Mouse (Mus musculus): ENCODE results near the gene Cnr2.
A peak's percentile ranks its signal among the peaks of the same experiment; 100 is the strongest.

Cnr2 gene

DNA sequence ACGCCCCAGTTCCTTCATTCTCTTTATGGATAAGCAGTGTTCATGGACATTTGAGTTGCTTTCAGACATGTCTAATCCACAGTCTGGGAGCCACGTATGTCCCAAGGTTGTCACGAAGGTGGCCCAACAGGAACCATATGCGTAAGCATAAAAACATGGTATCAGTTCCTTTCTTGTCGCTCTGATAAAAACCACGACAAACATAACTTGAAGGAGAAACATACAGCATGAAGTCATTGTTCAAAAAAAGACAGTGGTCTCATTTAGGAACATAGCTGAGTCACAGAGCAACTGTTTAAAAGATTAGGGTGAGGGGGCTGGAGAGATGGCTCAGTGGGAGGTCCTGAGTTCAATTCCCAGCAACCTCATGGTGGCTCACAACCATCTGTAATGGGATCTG, 47.0 kb downstream of the Cnr2 start:
- Histone ChIP-seq H3K4me1 (replicated peaks; ENCODE audit: low read depth, low read length) (peaks cover 53% of the 10 kb centered on the region), H3K27me3 (ENCODE audit: insufficient read depth, low read length) (no peaks in the 10 kb centered on the region), H3K9me3 (ENCODE audit: low read length) (no peaks in the 10 kb centered on the region), H3K4me3 (replicated peaks; ENCODE audit: low read length) (no peak overlapping the region), H3K36me3 (ENCODE audit: insufficient read depth, low read length) (peaks cover 20% of the 10 kb centered on the region)
- no peak for TF ChIP-seq NANOG (IDR thresholded peaks at IDR 0.05; ENCODE audit: borderline replicate concordance, low read length)
- no peak for TF ChIP-seq CTCF (conservative IDR thresholded peaks at IDR 0.05; ENCODE audit: low read length)
- no peak for TF ChIP-seq POU5F1 (IDR thresholded peaks at IDR 0.05; ENCODE audit: borderline replicate concordance, low read length)

DNA sequence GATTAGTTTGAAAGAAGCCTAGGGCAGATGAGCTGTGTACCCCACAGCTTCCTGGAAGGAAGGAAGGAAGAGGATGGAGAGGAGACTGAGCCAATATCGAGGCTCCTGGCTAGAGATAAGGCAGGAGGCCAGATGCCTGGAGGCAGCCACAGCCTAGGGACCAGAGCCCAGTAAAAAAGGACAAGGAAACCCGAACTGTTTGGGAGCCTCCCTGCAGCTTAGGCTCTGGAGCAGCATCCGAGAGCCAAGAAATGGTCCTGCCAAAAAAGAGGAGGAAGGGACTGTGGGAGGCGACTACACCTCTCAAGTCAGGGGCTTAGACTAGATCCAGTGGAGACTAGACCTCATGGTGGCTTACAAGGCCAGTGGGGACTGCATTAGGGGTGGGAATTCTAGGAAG, 48.2 kb downstream of the Cnr2 start:
- H3K27me3 ChIP-seq (ENCODE audit: insufficient read depth, low read length) = no peaks in the 10 kb centered on the region
- no peak overlapping the region for H3K4me3 ChIP-seq (replicated peaks; ENCODE audit: low read length)
- peaks cover 53% of the 10 kb centered on the region for H3K4me1 ChIP-seq (replicated peaks; ENCODE audit: low read depth, low read length)
- H3K36me3 ChIP-seq (ENCODE audit: insufficient read depth, low read length) = peaks cover 8% of the 10 kb centered on the region
- TF ChIP-seq POU5F1 (IDR thresholded peaks at IDR 0.05; ENCODE audit: borderline replicate concordance, low read length) = no peak
- no peak for TF ChIP-seq NANOG (IDR thresholded peaks at IDR 0.05; ENCODE audit: borderline replicate concordance, low read length)
- no peak for TF ChIP-seq CTCF (conservative IDR thresholded peaks at IDR 0.05; ENCODE audit: low read length)
- no peaks in the 10 kb centered on the region for H3K9me3 ChIP-seq (ENCODE audit: low read length)

DNA sequence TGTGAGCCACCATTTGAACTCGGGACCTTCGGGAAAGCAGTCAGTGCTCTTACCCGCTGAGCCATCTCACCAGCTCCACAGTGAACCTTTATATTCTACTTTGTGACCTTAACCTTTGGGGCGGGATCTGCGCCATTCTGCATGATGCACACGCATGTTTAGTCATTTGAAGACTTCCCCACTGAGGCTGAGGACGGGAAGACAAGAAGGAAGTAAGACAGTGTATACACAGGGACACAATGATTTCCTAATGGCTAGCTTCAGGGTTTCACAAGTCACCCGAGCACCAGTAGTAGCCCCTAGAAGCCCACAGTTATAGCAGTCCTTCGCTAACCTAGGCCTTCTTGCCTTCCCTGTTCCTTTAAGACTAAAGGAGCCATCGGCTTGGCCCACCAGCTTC, 50.5 kb downstream of the Cnr2 start:
- Histone ChIP-seq H3K4me1 (replicated peaks; ENCODE audit: low read depth, low read length) (peaks cover 50% of the 10 kb centered on the region), H3K4me3 (replicated peaks; ENCODE audit: low read length) (peak overlapping the region; percentile 93), H3K9me3 (ENCODE audit: low read length) (no peaks in the 10 kb centered on the region), H3K27me3 (ENCODE audit: insufficient read depth, low read length) (no peaks in the 10 kb centered on the region), H3K36me3 (ENCODE audit: insufficient read depth, low read length) (no peaks in the 10 kb centered on the region)
- TF ChIP-seq CTCF (conservative IDR thresholded peaks at IDR 0.05; ENCODE audit: low read length) = no peak
- no peak for TF ChIP-seq NANOG (IDR thresholded peaks at IDR 0.05; ENCODE audit: borderline replicate concordance, low read length)
- no peak for TF ChIP-seq POU5F1 (IDR thresholded peaks at IDR 0.05; ENCODE audit: borderline replicate concordance, low read length)

DNA sequence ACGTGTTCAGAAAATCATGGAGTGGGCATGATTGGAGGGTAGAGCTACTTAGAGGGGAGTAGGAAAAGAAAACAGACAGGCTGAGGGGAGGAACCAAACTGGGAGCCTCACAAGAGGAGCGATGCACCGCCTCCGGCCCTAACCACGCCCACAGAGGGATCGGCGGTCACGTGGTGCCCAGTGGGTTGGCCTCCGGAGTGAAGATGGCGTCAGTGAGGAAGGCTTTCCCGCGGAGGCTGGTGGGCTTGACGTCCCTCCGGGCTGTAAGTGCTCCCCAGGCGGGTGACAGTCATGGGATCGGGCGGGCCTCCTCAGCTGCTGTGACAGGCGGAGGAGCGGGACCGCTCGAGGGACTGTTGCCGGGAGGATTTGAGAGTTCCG, 51.1 kb downstream of the Cnr2 start, which contains the start of gene Hmgcl:
TSS of gene Hmgcl (plus strand) at position 171 of the 381 bp plus-strand sequence.
- H3K36me3 ChIP-seq (ENCODE audit: insufficient read depth, low read length) = no peaks in the 10 kb centered on the region
- TF ChIP-seq POU5F1 (IDR thresholded peaks at IDR 0.05; ENCODE audit: borderline replicate concordance, low read length) = no peak
- TF ChIP-seq NANOG (IDR thresholded peaks at IDR 0.05; ENCODE audit: borderline replicate concordance, low read length) = no peak
- no peak for TF ChIP-seq CTCF (conservative IDR thresholded peaks at IDR 0.05; ENCODE audit: low read length)
- no peaks in the 10 kb centered on the region for H3K27me3 ChIP-seq (ENCODE audit: insufficient read depth, low read length)
- H3K9me3 ChIP-seq (ENCODE audit: low read length) = no peaks in the 10 kb centered on the region
- peaks cover 47% of the 10 kb centered on the region for H3K4me1 ChIP-seq (replicated peaks; ENCODE audit: low read depth, low read length)
- H3K4me3 ChIP-seq (replicated peaks; ENCODE audit: low read length) = peak within 1 kb of the TSS; percentile 93

DNA sequence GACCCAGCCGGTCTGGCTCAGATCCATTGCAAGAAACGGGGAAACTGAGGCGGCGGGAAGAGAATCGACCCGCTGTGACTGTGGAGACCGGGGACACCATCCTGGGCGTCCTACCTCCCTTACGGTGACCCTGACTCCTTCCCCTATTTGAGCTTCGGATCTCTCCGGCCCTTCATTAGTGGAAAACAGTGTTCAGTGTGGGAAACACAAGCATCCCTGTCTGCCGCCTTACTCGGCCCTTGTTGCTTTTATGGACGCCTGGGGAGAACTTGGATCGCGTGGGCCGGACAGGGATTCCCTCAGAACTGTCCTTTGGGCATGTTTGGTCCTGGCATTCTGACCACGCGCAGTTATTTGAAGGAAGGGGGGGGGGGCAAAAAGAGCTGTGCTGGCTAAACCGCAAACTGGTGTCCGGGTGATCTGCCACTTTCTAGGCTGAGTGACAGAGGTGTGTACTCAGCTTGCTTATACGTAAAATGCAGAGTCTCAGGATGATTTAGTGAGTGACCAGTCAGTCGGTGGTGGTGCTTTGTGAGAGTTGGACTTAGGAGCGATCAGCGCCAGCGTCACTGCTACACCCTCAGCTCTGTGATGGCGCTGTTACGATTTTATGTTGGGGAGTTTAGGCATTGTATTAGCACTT, 51.6 kb downstream of the Cnr2 start:
- H3K9me3 ChIP-seq (ENCODE audit: low read length) = no peaks in the 10 kb centered on the region
- TF ChIP-seq POU5F1 (IDR thresholded peaks at IDR 0.05; ENCODE audit: borderline replicate concordance, low read length) (no peak), NANOG (IDR thresholded peaks at IDR 0.05; ENCODE audit: borderline replicate concordance, low read length) (no peak), CTCF (conservative IDR thresholded peaks at IDR 0.05; ENCODE audit: low read length) (no peak)
- no peaks in the 10 kb centered on the region for H3K36me3 ChIP-seq (ENCODE audit: insufficient read depth, low read length)

DNA sequence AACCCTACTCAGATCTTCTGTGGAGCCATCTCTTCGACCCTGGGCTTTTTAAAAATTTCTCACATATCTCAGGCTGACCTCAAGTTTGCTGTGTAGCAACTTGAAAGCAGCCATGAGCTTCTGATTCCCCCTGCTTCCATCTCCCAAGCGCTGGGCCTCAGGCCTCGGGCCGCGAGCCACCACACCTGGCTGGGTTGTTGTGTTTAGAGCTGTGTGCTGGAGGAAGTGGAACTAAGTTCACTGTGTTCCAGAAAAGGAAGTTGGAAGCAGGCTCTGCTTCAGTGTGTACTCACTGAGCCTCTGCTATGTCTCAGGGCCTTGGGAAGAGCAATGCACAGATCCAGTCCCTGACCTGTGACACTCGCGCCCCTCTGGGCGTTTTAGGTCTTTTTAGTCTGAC, 52.9 kb downstream of the Cnr2 start:
- H3K36me3 ChIP-seq (ENCODE audit: insufficient read depth, low read length) = no peaks in the 10 kb centered on the region

More for the DNA sequence above, 51.6 kb downstream of the Cnr2 start:
- H3K4me3 ChIP-seq (replicated peaks; ENCODE audit: low read length) = peak overlapping the region; percentile 93
- H3K27me3 ChIP-seq (ENCODE audit: insufficient read depth, low read length) = no peaks in the 10 kb centered on the region
- H3K4me1 ChIP-seq (replicated peaks; ENCODE audit: low read depth, low read length) = peaks cover 51% of the 10 kb centered on the region

DNA sequence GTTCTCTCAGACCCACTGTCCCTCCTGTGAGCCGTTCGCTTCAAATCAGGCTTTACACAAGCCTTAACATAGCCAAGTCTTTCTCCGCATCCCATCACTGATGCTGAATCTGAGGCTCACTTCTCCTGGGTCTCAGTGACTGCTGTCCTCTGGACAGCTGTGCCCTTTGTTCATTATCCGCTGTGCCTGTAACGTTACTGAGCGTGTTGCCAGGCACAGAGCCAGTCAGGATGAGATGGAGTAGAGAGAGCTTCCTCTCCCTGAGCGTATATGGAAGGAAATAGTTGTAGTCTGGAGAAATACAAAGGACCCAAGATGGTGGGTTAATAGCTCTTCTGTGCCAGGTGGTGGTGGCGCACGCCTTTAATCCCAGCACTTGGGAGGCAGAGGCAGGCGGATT, 54.3 kb downstream of the Cnr2 start:
- H3K4me1 ChIP-seq (replicated peaks; ENCODE audit: low read depth, low read length) = peaks cover 63% of the 10 kb centered on the region
- H3K36me3 ChIP-seq (ENCODE audit: insufficient read depth, low read length) = no peaks in the 10 kb centered on the region
- H3K27me3 ChIP-seq (ENCODE audit: insufficient read depth, low read length) = no peaks in the 10 kb centered on the region
- TF ChIP-seq CTCF (conservative IDR thresholded peaks at IDR 0.05; ENCODE audit: low read length) (no peak), POU5F1 (IDR thresholded peaks at IDR 0.05; ENCODE audit: borderline replicate concordance, low read length) (no peak), NANOG (IDR thresholded peaks at IDR 0.05; ENCODE audit: borderline replicate concordance, low read length) (no peak)
- H3K9me3 ChIP-seq (ENCODE audit: low read length) = no peaks in the 10 kb centered on the region
- no peak overlapping the region for H3K4me3 ChIP-seq (replicated peaks; ENCODE audit: low read length)

More for the DNA sequence above, 52.9 kb downstream of the Cnr2 start:
- Histone ChIP-seq H3K27me3 (ENCODE audit: insufficient read depth, low read length) (no peaks in the 10 kb centered on the region), H3K9me3 (ENCODE audit: low read length) (no peaks in the 10 kb centered on the region), H3K4me1 (replicated peaks; ENCODE audit: low read depth, low read length) (peaks cover 62% of the 10 kb centered on the region), H3K4me3 (replicated peaks; ENCODE audit: low read length) (no peak overlapping the region)
- TF ChIP-seq CTCF (conservative IDR thresholded peaks at IDR 0.05; ENCODE audit: low read length) (no peak), NANOG (IDR thresholded peaks at IDR 0.05; ENCODE audit: borderline replicate concordance, low read length) (no peak), POU5F1 (IDR thresholded peaks at IDR 0.05; ENCODE audit: borderline replicate concordance, low read length) (no peak)

DNA sequence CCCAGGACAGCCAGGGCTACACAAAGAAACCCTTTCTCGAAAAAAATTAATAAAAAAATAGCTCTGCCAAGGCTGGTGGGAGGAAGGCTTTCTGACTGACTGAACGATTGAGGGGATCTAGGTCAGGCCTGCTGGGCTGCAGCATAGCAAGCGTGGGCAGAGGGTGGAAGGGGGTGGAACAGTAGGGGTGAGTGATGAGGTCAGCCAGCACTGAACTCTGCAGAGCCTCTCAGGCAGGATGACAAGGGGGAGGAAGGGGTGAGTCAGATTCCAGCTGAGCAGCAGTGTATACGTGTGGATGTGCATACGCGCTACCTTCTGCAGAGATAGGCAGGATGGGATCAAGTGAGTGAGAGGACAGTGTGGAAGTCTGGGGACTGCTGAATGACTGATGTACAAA, 54.7 kb downstream of the Cnr2 start:
- Histone ChIP-seq H3K27me3 (ENCODE audit: insufficient read depth, low read length) (no peaks in the 10 kb centered on the region), H3K9me3 (ENCODE audit: low read length) (no peaks in the 10 kb centered on the region), H3K4me1 (replicated peaks; ENCODE audit: low read depth, low read length) (peaks cover 63% of the 10 kb centered on the region), H3K4me3 (replicated peaks; ENCODE audit: low read length) (no peak overlapping the region), H3K36me3 (ENCODE audit: insufficient read depth, low read length) (0 out of 2 replicates have a peak, but pooled peaks cover 1% of the 10 kb centered on the region)
- TF ChIP-seq CTCF (conservative IDR thresholded peaks at IDR 0.05; ENCODE audit: low read length) (no peak), POU5F1 (IDR thresholded peaks at IDR 0.05; ENCODE audit: borderline replicate concordance, low read length) (no peak), NANOG (IDR thresholded peaks at IDR 0.05; ENCODE audit: borderline replicate concordance, low read length) (no peak)

DNA sequence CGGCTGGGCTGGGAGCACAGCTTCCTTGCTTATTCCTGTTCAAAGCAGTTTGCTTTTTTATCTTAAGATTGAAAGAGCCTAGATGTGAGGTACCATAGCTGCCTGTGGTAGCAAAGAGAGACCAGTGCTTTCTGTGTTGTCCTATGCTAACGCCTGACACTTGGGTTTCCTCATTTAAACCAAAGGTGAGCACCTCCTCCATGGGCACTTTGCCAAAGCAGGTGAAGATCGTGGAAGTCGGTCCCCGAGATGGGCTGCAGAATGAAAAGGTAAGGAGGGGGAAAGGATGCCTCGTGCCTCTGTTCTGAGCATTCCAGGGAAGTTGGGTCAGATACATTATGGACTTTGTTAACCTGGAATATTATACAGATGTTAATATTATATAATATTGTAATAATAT, 55.2 kb downstream of the Cnr2 start:
- TF ChIP-seq CTCF (conservative IDR thresholded peaks at IDR 0.05; ENCODE audit: low read length) = no peak
- no peak for TF ChIP-seq NANOG (IDR thresholded peaks at IDR 0.05; ENCODE audit: borderline replicate concordance, low read length)
- TF ChIP-seq POU5F1 (IDR thresholded peaks at IDR 0.05; ENCODE audit: borderline replicate concordance, low read length) = no peak
- no peaks in the 10 kb centered on the region for H3K27me3 ChIP-seq (ENCODE audit: insufficient read depth, low read length)
- no peak overlapping the region for H3K4me3 ChIP-seq (replicated peaks; ENCODE audit: low read length)
- H3K36me3 ChIP-seq (ENCODE audit: insufficient read depth, low read length) = 0 out of 2 replicates have a peak, but pooled peaks cover 3% of the 10 kb centered on the region
- H3K4me1 ChIP-seq (replicated peaks; ENCODE audit: low read depth, low read length) = peaks cover 60% of the 10 kb centered on the region
- H3K9me3 ChIP-seq (ENCODE audit: low read length) = no peaks in the 10 kb centered on the region

All from E14TG2a.4 (cell line).